Mouse (Mus musculus) ES-E14 (cell line): ENCODE data around the gene Olfr642. TPM values are rescaled to one million over a fixed set of nuclear protein-coding genes. Genes with fewer than 3 reads are reported as not detected.

Experiments
- DNase-seq: peaks from one replicate; pipeline ENCODE4 v3.0.0-alpha.2; 2013; ENCODE audit warnings: low read depth, low spot score
- H3K27ac ChIP-seq: 2 replicates; pipeline ENCODE4 v1.5.1; 2012; ENCODE audit warnings: low read depth, mild to moderate bottlenecking, low read length, moderate library complexity, mixed read lengths; ENCODE audit not compliant: poor library complexity, insufficient read depth, severe bottlenecking
- H3K36me3 ChIP-seq: 2 replicates; pipeline ENCODE4 v1.6.1; 2012; ENCODE audit warnings: mild to moderate bottlenecking, low read length, moderate library complexity, mixed read lengths; ENCODE audit not compliant: control insufficient read depth, poor library complexity, insufficient read depth, severe bottlenecking
- H3K4me1 ChIP-seq, 2 experiments: fragments of 150-350 bp in 1 of 2; sonication (generic) in 1 of 2; 2 replicates each; pipeline ENCODE4 v1.6.1; 2012; ENCODE audit warnings: low read length in 2 of 2, mild to moderate bottlenecking in 1 of 2, mixed read lengths in 1 of 2; ENCODE audit not compliant: control insufficient read depth in 2 of 2, insufficient read depth in 2 of 2, poor library complexity in 1 of 2
- H3K4me3 ChIP-seq, 2 experiments: fragments of 150-350 bp in 1 of 2; sonication (generic) in 1 of 2; 2 replicates each; pipeline ENCODE4 v1.5.1; 2012; ENCODE audit warnings: low read length in 2 of 2, low read depth in 1 of 2, mild to moderate bottlenecking in 1 of 2, mixed read lengths in 1 of 2; ENCODE audit not compliant: insufficient read depth in 1 of 2, poor library complexity in 1 of 2, severe bottlenecking in 1 of 2
- H3K9ac ChIP-seq: 2 replicates; pipeline ENCODE4 v1.6.1; 2012; ENCODE audit warnings: low read depth, mild to moderate bottlenecking, low read length, mixed read lengths; ENCODE audit not compliant: poor library complexity, insufficient read depth, severe bottlenecking
- H3K9me3 ChIP-seq: fragments of 150-350 bp; sonication (generic); 2 replicates; pipeline ENCODE4 v1.6.1; 2012; ENCODE audit warnings: low read depth, mild to moderate bottlenecking, low read length; ENCODE audit not compliant: control insufficient read depth, insufficient read depth
- CHD2 ChIP-seq: IDR thresholded peaks from 2 replicates; pipeline ENCODE4 v1.6.1; 2014; ENCODE audit warnings: mild to moderate bottlenecking, low read depth, low read length, inconsistent platforms
- HCFC1 ChIP-seq: IDR thresholded peaks from 2 replicates; pipeline ENCODE4 v1.6.1; 2012; ENCODE audit warnings: low read length, inconsistent platforms, borderline replicate concordance; ENCODE audit not compliant: insufficient read depth
- MAFK ChIP-seq: IDR thresholded peaks from 2 replicates; pipeline ENCODE4 v1.6.1; 2014; ENCODE audit warnings: mild to moderate bottlenecking, low read depth, low read length, inconsistent platforms; ENCODE audit not compliant: insufficient read depth
- ZC3H11A ChIP-seq: IDR thresholded peaks from 2 replicates; pipeline ENCODE4 v1.6.1; 2012; ENCODE audit warnings: low read depth, mild to moderate bottlenecking, inconsistent platforms, low read length, borderline replicate concordance
- ZNF384 ChIP-seq: IDR thresholded peaks from 2 replicates; pipeline ENCODE4 v1.6.1; 2012; ENCODE audit warnings: low read depth, low read length, inconsistent platforms
- in situ Hi-C, 2 experiments: fragments of 600-800 bp; cut with MboI; formaldehyde crosslinking; loops; one replicate each; pipeline ENCODE4 v1.15.1; 2025; ENCODE audit warnings: low sequenced_read_pairs in 2 of 2, inconsistent platforms in 1 of 2; ENCODE audit not compliant: unreplicated experiment in 2 of 2
- total RNA-seq: library from RNA; depleted of rRNA; stranded (reverse); fragments of 300-350 nt; gene quantifications from 2 replicates; pipeline ENCODE4 v1.2.3, GENCODE M21; 2012; rRNA removed

The Olfr642 gene
- total RNA-seq, 1 experiment = not detected

DNA sequence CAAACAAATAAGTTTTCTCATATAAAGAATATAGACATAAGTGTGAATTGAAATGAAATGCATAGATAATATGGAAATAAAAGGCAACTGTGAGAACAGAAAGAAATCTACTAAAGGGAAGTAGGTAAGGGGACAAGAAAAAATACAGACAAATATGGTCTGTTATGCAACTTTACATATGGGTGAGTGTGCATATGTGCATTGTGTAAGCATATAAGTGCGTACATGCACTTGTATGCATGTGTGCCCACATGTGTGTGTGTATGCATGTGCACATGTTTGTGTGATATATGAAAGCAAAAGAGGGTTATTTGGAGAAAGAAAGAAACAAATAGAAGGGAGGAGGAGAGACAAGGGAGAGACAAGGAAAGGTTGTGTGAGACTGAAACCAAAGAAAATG lies 33.5 kb downstream of the Olfr642 start:
- Histone ChIP-seq H3K9me3 (no peaks in the 10 kb centered on the region), H3K36me3 (no peaks in the 10 kb centered on the region), H3K27ac (no peak overlapping the region), H3K9ac (no peak overlapping the region), H3K4me3 (no peak overlapping the region), H3K4me1 (no peaks in the 10 kb centered on the region)
- in situ Hi-C loops = no loop called here
- TF ChIP-seq ZC3H11A (no peak), MAFK (no peak), CHD2 (no peak), HCFC1 (no peak), ZNF384 (no peak)
- DNase-seq = no peak

DNA sequence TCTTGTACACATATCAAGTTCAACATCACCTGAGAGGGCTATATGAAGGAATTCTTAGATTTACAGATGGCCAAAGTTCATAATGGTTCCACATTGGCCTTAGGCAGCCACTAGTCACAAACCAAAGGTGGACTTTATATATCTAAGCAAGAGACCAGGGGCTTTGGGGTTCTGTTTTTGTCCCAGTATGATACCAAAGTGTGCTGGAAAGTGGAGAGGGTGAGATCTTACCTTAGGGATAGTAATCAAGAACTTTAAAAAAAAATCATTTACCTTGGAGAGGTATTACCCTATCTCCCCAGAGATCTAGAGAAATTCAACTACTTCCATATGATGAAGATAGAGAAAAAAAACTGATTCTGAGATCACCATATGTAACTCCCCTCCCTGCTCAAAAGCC lies 35.3 kb downstream of the Olfr642 start, which contains the start of gene Olfr639:
Gene Olfr639 (minus strand): TSS at position 101 of the 400 bp plus-strand sequence.
- TF ChIP-seq ZNF384 (no peak), CHD2 (no peak), ZC3H11A (no peak), HCFC1 (no peak), MAFK (no peak)
- no peak for DNase-seq
- no peak within 1 kb of the TSS for H3K4me3 ChIP-seq
- no peak within 1 kb of the TSS for H3K27ac ChIP-seq
- H3K9ac ChIP-seq = no peak within 1 kb of the TSS
- no peaks in the 10 kb centered on the region for H3K36me3 ChIP-seq
- H3K9me3 ChIP-seq = no peaks in the 10 kb centered on the region
- in situ Hi-C loops = no loop called here
- no peaks in the 10 kb centered on the region for H3K4me1 ChIP-seq

DNA sequence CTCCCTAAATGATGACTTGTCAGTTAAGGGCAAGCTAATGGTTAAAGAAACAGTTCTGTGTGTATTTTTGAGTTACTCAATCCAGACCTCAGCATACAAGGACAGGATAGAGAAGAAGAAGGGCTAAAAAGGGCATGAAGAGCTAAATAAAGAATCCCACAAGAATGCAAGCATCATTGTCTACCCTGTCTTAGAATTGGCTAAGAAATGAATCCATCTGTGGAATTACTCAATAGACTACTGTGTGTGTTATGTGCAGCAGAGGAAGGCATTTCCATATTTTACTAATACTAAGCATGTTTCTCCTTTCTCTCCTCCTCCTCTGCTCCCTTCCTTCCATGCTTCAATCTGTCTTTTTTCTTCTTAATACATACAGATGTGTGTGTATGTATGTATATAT lies 53.3 kb downstream of the Olfr642 start:
- H3K27ac ChIP-seq = no peak overlapping the region
- TF ChIP-seq HCFC1 = no peak
- no peak for TF ChIP-seq ZC3H11A
- TF ChIP-seq MAFK = no peak
- TF ChIP-seq CHD2 = no peak
- no peak for TF ChIP-seq ZNF384

DNA sequence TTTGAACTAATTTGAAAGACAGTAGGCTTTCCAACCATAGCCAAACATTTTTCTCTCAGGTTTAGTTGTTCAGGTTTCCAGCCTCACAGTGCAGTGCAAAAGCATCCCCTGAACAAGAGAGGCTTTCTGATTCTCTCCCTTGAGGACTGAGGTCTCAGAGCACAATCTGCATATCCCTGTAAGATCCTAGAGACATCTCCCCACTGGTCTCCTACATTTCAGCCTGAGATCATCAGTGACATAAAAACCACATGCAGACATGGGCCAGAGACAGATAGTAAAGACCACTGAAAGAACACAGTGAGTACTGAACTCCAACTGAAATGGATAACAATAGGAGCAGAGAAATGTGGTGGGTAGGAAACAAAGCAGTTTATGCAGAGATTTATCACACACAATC lies 54.0 kb downstream of the Olfr642 start, which contains the start of gene Olfr638:
Gene Olfr638 (plus strand): TSS at position 301 of the 400 bp plus-strand sequence.
- Histone ChIP-seq H3K9me3 (no peaks in the 10 kb centered on the region), H3K4me3 (no peak within 1 kb of the TSS), H3K4me1 (no peaks in the 10 kb centered on the region), H3K36me3 (no peaks in the 10 kb centered on the region), H3K9ac (no peak within 1 kb of the TSS), H3K27ac (no peak within 1 kb of the TSS)
- no peak for DNase-seq
- TF ChIP-seq HCFC1 (no peak), ZC3H11A (no peak), CHD2 (no peak), ZNF384 (no peak), MAFK (no peak)
- in situ Hi-C loops = no loop called here

More for the DNA sequence above, 53.3 kb downstream of the Olfr642 start:
- in situ Hi-C loops = no loop called here
- H3K9ac ChIP-seq = no peak overlapping the region
- H3K4me3 ChIP-seq = no peak overlapping the region
- H3K36me3 ChIP-seq = no peaks in the 10 kb centered on the region
- no peaks in the 10 kb centered on the region for H3K4me1 ChIP-seq
- DNase-seq = no peak
- no peaks in the 10 kb centered on the region for H3K9me3 ChIP-seq

Other genes with a start within 250 kb of the Olfr642 start
- not detected in 2 replicates for gene Hbb-bt, start 238.7 kb downstream of the Olfr642 start, total RNA-seq
- not detected in 2 replicates for gene Hbb-bs, start 224.6 kb downstream of the Olfr642 start, total RNA-seq
- not detected in 2 replicates for gene Hbb-bh2, start 212.1 kb downstream of the Olfr642 start, total RNA-seq
- gene Hbb-bh1, start 209.5 kb downstream of the Olfr642 start, total RNA-seq = not detected in 2 replicates
- gene Hbb-y, start 199.4 kb downstream of the Olfr642 start, total RNA-seq = not detected in 2 replicates
- not detected in 2 replicates for gene Olfr66, start 166.4 kb downstream of the Olfr642 start, total RNA-seq
- not detected in 2 replicates for gene Olfr64, start 158.2 kb downstream of the Olfr642 start, total RNA-seq
- not detected in 2 replicates for gene Olfr65, start 149.2 kb downstream of the Olfr642 start, total RNA-seq
- gene Olfr631, start 123.8 kb downstream of the Olfr642 start, total RNA-seq = not detected in 2 replicates
- gene Olfr632, start 118.3 kb downstream of the Olfr642 start, total RNA-seq = not detected in 2 replicates
- gene Olfr633, start 108.2 kb downstream of the Olfr642 start, total RNA-seq = not detected in 2 replicates
- gene Olfr635, start 81.5 kb downstream of the Olfr642 start, total RNA-seq = not detected in 2 replicates
- not detected in 2 replicates for gene Olfr638, start 53.9 kb downstream of the Olfr642 start, total RNA-seq
- gene Olfr639, start 35.4 kb downstream of the Olfr642 start, total RNA-seq = 0.42 and 0.45 TPM in 2 replicates
- gene Olfr640, start 27.1 kb downstream of the Olfr642 start, total RNA-seq = not detected in 2 replicates
- gene Olfr641, start 17.2 kb downstream of the Olfr642 start, total RNA-seq = not detected in 2 replicates
- not detected in 2 replicates for gene 4930516K23Rik, start 8.8 kb upstream of the Olfr642 start, total RNA-seq
- gene Olfr644, start 19.2 kb upstream of the Olfr642 start, total RNA-seq = not detected in 2 replicates
- gene Olfr645, start 32.8 kb upstream of the Olfr642 start, total RNA-seq = not detected in 2 replicates
- gene Olfr646, start 52.2 kb upstream of the Olfr642 start, total RNA-seq = not detected in 2 replicates
- gene Ubqln5, start 77.2 kb upstream of the Olfr642 start, total RNA-seq = not detected in 2 replicates
- gene Olfr643, start 84.7 kb upstream of the Olfr642 start, total RNA-seq = not detected in 2 replicates
- gene Ubqln3, start 90.6 kb upstream of the Olfr642 start, total RNA-seq = not detected in 2 replicates
- gene Ubqlnl, start 97.9 kb upstream of the Olfr642 start, total RNA-seq = not detected in 2 replicates
- not detected in 2 replicates for gene Olfm5, start 112.2 kb upstream of the Olfr642 start, total RNA-seq
- gene Olfr648, start 130.7 kb upstream of the Olfr642 start, total RNA-seq = 0.04 and 0.05 TPM in 2 replicates
- gene Olfr649, start 143.3 kb upstream of the Olfr642 start, total RNA-seq = not detected in 2 replicates
- gene Trim6, start 166.1 kb upstream of the Olfr642 start, total RNA-seq = 73.9 and 86.1 TPM in 2 replicates
- 1.3 and 1.6 TPM in 2 replicates for gene Trim34a, start 191.8 kb upstream of the Olfr642 start, total RNA-seq
- gene Trim5, start 235.4 kb upstream of the Olfr642 start, total RNA-seq = not detected in 2 replicates